Mouse (Mus musculus) kidney, adult 9 months (tissue): ENCODE results near the gene Krt81.
A peak's percentile ranks its signal among the peaks of the same experiment; 100 is the strongest.

Experiments
- DNase-seq: peaks from one replicate; pipeline ENCODE4 v3.0.0; 2022

The Krt81 gene

DNA sequence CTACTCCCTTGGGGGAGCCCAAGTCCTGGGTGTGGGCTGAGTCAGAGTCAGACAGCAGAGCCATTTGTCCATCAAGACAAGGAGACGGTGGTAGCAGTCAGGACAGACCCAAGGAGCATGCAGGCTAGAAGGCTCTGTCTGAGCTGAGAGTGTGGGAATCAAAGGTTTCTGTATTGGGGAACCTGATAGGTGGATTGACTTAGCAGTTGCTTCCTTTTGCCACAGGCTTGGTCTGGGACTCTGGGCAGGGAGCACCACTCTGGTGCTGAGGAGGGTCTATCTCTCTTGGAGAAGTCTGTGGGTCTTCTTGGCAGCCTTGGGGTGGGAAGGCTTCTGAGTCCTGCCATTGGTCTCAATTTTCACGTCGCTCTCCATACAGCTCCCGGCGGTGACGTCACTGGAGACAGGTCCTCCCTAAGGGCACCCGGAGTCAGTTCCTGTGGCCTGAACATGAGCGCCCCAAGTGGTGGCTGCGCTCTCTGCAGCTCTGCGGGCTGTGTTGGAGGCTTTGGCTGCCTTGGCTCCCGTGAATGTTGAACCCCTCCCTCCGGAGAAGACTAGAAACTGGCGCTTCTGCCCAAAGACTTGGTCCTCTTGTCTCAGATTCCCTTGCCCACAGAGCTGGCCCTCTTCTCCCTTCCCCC, 10.3 kb downstream of the Krt81 start:
- peak; percentile 73 for DNase-seq

DNA sequence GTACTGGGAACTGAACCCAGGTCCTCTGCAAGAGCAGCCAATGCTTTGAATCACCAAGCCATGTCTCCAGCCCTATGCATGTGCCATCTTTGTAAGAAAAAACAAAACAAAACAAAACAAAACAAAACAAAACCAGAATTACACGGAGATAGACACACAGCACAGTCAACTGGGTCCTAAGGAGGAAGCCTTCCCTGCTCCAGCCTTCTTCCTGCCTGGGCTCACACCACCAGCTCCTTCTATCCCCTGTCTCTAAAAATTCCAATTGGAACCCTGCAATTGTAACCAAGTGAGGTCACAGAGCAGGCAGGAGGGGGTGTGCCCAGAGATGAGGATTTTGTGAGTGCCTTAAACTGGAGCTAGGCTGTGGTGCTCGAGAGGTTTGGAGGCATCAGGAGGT, 16.1 kb downstream of the Krt81 start, which contains the start of gene Krt88:
Gene Krt88, plus strand, starts transcription at position 301 of the 400 bp plus-strand sequence.
- DNase-seq, result no peak

DNA sequence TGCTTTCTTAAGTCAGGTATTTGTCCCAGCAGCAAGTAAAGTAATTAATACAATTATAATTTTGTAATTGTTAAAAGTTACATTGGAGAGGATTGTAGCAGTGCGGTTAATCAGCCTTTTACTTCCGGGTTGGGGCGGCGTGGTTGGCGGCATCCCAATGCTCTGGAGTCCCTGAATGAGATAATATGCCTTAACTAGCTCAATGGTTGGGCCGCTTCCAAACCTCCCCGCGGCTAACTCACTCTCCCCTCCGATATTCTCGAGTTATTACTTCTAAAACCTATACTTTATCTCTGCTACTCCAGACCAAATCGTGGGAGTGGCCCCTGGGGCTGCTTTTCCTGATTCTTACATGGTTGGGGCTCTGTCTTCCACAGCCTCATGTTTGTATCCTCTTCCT, 17.0 kb downstream of the Krt81 start:
- DNase-seq, result no peak

DNA sequence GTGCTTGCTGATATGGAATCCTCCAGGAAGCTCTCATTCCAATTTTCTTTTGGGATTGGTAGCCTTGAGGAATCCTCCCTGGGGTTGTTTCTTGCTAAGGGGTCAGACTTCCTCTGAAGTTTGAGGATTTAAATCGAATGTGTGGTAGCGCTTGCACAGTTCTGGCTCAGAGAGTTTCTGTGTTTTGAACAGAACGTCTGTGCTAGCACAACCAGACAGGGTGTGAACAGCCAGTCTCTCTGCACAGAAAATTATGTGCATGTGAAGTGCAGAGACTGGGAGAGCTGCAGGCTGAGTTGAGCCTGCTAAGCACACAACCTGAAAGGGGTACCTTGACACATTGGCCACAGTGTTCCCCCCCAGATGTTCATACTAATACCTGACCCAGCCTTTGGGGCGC, 22.7 kb downstream of the Krt81 start:
- DNase-seq, result no peak

DNA sequence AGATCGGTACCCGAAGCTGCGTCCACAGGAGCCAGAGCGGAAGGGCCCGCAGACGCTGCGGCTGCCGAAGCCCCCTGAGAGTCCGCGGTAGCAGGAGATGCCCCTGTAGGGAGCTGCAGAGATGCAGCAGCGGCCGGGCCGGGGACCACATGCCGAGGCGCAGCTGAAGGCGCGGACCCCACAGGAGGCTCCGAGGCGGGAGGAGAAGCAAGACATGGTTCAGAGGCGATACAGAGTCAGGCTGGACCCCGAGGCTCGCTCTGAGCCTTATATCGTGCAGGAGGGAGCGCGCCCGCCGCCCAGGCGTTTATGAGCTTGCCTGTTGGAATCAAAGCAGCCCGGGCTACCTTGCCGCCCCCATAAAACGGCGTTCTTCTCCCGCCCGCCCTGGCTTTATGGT, 25.0 kb downstream of the Krt81 start, which contains the start of gene Krt87:
Gene Krt87, minus strand, starts transcription at position 250 of the 400 bp plus-strand sequence.
- DNase-seq, result no peak

DNA sequence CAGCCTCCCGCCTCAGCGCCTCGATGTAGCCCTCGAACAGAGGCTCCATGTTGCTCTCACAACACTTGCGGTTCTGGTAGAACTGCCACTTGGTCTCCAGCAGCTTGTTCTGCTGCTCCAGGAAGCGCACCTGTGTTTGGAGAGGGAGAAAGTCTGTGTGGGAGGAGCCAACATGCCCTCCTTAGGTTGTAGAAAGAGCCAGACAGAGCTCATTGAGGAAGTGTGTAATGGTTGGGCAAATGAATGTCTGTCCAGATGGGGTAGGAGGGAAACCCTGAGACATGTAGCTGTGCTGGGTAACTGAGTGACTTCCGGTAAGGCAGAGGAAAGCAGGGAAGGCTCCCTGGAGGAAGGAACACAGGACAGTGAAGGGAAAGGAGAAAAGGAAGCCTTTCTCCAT, 26.9 kb downstream of the Krt81 start:
- DNase-seq, result no peak

DNA sequence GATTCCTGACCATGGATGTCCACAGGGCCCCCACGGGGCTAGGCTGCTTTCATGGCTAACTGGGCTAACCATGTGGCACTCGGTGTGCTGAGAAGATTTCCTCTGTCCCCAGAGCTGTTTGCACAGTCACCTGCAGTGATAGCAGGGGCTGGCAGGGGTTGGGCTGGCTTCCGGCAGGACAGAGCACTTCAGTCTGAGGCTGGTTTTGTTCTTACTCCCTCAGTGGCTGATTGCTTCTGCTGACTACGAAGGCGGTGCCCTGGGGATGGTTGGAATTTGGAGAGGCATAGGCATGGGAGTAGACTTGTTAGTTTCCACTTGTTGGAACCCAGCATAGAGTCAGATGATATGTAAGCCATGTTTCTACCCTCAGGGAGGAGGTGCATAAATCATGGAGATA, 38.6 kb downstream of the Krt81 start:
- no peak for DNase-seq

DNA sequence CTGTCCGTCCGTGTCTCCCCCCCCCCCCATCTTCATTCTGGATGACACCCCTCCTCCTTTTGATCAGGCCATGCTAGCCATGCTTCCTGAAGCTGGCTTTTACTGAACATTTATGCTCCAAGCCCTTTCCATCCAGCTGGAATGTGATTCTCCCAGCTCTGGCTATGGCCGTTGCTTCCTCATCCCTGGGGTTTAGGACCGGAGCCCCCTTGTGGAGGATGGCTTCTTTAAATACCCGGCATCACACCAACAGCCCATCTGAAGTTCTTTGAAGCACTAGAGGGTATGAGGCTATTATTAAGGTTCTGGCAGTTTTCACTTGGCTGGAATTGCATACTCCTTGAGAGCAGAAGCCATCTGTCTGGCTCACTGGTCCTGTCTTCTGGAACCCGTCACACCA, 42.6 kb downstream of the Krt81 start:
- DNase-seq, result no peak

DNA sequence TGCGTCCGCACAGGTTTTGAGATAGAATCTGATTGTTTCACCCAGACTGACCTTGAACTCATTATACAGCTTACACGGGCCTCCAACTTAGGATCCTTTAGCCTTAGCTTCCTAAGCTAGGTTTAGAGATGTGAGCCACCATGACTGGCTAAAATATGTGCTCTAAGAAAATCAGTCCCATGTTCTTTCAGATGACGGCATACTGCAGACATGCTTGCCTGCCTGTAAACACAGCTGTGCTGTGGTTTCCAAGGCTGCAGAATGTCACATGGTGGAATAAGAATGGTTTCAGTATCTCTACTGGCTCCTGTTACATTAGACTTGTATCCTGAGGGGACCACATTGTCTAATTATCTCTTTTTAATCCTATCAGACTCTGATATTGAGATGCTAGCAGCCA, 44.6 kb downstream of the Krt81 start:
- DNase-seq, result no peak

DNA sequence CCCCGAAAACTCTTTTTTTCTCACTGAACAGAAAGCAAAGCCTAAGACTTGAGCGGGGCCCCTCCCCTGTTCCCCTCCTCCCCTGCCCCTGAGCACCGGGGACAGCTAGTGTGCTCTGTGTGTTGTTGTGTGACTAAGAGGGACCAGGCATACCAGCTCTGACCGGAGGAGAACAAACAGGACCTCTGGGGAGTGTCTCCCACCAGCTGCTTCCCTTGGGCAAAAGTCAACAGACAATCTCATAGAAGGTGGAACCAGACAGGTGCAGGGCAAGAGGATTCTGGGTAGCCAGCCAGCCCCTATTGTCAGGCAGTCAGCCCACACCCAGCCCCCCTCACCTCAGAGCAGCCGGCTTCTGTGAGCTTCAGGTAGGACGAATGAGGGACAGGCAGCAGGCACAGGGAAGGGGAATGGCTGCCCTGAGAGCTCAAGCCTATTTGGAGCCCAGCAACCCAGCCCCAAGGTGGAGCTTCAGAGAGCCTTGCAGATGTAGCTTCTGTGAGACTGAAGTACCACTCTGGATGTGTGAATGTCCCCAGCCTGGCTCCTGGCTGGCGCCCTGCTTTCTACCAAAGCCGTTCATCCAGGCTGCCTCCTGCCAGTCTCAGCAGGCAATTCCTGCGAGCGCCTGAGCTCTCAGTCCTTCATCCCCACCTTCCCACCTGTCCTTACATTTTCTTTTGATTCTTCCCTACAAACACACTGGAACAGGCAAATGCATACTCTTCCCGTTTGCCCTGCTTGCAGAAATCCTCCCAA, 48.6 kb downstream of the Krt81 start:
- DNase-seq, result no peak

DNA sequence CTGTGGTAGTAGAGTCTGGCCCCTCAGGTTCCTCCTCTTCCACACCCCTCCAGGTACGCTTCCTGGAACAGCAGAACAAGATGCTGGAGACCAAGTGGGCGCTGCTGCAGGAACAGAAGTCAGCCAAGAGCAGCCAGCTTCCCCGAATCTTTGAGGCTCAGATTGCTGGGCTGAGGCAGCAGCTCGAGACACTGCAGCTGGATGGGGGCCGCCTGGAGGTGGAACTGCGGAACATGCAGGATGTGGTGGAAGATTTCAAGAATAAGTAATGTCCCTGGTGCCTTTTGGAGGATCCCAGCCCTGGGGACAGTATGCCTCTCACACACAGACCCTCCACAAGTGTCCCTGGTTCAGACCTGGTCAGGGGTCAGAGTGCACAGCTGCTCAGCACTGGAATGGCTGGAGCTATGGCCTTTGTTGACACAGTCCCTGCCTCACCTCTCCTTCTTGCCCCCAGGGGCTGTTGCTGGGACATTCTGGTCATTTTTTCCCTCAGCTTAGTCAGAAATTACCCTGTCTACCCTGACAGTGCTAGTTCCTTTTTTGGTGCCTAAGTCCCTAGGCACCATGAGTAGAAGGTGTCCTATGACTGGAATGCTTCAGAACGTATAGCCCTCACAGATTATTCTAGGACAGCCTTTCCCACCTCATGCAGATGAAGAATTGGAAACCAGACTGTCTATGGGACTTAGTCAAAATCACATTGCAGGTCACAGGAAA, 49.5 kb downstream of the Krt81 start:
- DNase-seq, result peak; percentile 31

DNA sequence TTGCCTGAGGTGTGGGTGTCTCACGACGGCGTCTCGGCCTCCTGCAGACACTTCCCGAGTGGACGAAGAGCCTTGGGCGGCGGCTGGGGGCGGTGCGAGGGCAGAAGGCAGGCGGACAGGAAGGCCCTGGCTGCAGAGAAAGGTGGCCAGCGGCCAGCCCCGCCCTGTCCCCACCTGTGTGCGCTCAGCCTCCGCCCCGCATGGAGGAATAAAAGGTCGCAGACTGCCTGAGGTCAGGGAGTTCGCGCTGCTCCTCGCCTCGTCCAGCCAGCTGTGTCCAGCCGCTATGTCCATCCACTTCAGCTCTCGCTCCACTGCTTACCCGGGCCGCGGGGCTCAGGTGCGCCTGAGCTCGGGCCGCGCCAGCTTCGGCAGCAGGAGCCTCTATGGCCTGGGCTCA, 51.4 kb downstream of the Krt81 start:
- DNase-seq, result peak; percentile 72

DNA sequence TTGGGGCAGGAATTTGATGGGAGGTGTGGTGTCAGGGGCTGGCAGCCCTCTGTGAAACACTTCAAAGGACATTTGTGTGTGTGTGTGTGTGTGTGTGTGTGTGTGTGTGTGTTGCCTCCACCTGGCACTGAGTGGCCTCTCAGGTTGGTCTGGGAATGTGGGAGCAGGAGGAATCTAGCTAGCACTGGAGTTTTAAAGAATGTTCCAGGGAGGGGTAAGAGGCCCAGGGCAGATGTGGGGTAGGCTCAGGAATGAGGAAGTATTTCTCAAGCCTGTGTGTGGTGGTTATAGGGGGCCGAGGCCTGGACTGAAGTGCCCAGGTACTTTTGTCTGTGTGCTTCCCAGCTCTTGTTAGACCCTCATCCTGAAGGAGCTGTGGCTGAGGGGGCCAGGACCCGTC, 52.8 kb downstream of the Krt81 start, which contains the start of gene Krt7:
Gene Krt7, plus strand, starts transcription at position 269 of the 400 bp plus-strand sequence.
- peak; percentile 70 for DNase-seq
